Mouse (Mus musculus) neutrophil, adult 65 days (primary cell): Measurements from ENCODE around the gene Mmaa. TPM values are rescaled to one million over a fixed set of nuclear protein-coding genes. Genes with fewer than 3 reads are reported as not detected.

Source experiments
- total RNA-seq: library from RNA; stranded (reverse); gene quantifications from 2 replicates; pipeline ENCODE4 v1.2.4, GENCODE M21; 2023

The Mmaa gene
- total RNA-seq = 2.8 and 2.9 TPM in 2 replicates

DNA sequence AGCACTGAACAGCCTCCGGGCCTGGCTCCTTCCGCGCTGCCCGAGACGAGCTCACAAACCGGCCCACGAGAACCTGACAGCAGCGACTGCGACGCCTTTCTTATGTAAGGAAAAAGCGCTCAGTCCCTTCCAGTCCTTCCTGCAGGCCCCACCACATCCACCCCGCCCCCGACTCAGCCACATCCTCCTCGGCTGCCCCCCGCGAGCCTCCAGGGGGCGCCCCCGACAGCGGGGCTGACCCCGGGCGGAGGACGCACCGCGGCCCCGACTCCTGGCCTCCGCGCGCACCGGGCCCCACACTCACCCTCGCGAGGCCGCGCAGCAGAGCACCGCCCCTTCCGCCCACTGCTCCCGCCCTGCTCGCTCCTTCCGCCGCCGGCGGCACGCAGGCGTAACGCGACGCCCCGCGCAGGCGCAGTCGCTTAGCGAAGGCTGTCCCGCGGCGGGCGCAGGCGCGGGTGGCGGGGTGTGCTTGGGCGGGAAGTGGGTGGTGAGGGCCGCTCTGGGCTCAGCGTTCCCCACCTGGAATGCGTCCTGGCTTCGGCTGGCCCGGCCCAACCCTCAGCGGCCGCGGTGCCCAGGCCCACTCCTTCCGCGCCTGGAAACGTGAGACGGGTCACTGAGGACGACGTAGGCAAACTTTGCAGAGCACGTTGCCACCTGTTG, at the start of gene Mmaa:
Gene Mmaa, minus strand, starts transcription at position 328 of the 666 bp plus-strand sequence.

DNA sequence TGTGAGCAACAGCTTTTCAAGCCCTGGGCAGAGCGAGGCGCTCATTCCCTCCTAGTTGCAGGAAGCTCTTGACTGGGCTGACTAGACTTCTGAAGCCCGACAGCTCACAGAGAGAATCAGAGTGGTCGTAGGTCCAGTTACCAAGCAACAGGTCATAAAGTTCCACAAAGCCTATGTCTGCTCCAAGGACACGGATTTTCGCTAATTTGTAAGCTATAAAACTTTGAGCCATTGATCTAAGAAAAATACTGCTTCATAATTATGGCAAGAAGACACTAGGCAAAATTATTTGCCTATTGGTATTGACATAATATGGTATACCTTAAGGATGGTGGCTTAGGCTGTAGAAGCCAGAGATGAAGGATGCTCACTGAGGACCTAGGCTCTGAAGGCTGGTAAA, 46.3 kb downstream of the Mmaa start, which contains the start of gene 1700011L22Rik:
Gene 1700011L22Rik, minus strand, starts transcription at position 101 of the 400 bp plus-strand sequence.

Other genes with a start within 250 kb of the Mmaa start
- gene 1700011L22Rik, start 46.4 kb downstream of the Mmaa start, total RNA-seq = not detected in 2 replicates
- 3.6 and 4.1 TPM in 2 replicates for gene Smad1, start 104.6 kb upstream of the Mmaa start, total RNA-seq